Mouse (Mus musculus) neural tube, embryonic 14.5 days (tissue): Measurements from ENCODE around the gene Amz2. TPM values are rescaled to one million over a fixed set of nuclear protein-coding genes. Genes with fewer than 3 reads are reported as not detected.

Source experiments
- ATAC-seq: fragments of 200-750 bp; cut with Nextera tagmentation; 2 replicates; pipeline ENCODE4 v1.8.0; 2017; ENCODE audit warnings: low read depth, mild to moderate bottlenecking, moderate TSS enrichment, moderate library complexity
- H3K27ac ChIP-seq: fragments of 300-500 bp; sonication (generic); 2 replicates; pipeline ENCODE4 v1.5.1; 2014; ENCODE audit warnings: low read depth, mild to moderate bottlenecking, control low read depth, low read length, moderate library complexity, mixed read lengths
- H3K27me3 ChIP-seq: fragments of 300-500 bp; sonication (generic); 2 replicates; pipeline ENCODE4 v1.6.1; 2014; ENCODE audit warnings: low read length; ENCODE audit not compliant: control insufficient read depth, insufficient read depth
- H3K36me3 ChIP-seq: fragments of 300-500 bp; sonication (generic); 2 replicates; pipeline ENCODE4 v1.6.1; 2014; ENCODE audit warnings: low read length, mixed read lengths; ENCODE audit not compliant: control insufficient read depth, insufficient read depth
- H3K4me1 ChIP-seq: fragments of 300-500 bp; sonication (generic); 2 replicates; pipeline ENCODE4 v1.6.1; 2014; ENCODE audit warnings: low read length; ENCODE audit not compliant: control insufficient read depth, insufficient read depth
- H3K4me2 ChIP-seq: fragments of 300-500 bp; sonication (generic); 2 replicates; pipeline ENCODE4 v1.6.1; 2014; ENCODE audit warnings: mild to moderate bottlenecking, low read depth, low read length, control low read depth
- H3K4me3 ChIP-seq: fragments of 300-500 bp; sonication (generic); 2 replicates; pipeline ENCODE4 v1.5.1; 2014; ENCODE audit warnings: low read depth, low read length, control low read depth, mixed read lengths
- H3K9ac ChIP-seq: fragments of 300-500 bp; sonication (generic); replicated peaks from 2 replicates; pipeline ENCODE4 v1.6.1; 2014; ENCODE audit warnings: low read depth, mild to moderate bottlenecking, control low read depth, low read length, mixed read lengths
- H3K9me3 ChIP-seq: fragments of 300-500 bp; sonication (generic); 2 replicates; pipeline ENCODE4 v1.6.1; 2016; ENCODE audit warnings: low read length; ENCODE audit not compliant: control insufficient read depth
- WGBS: fragments of 180-500 bp; shearing (Covaris S2); extraction: QIAGEN DNeasy Blood & Tissue Kit; methylation state at CpG from one replicate; pipeline ENCODE4 v1.1.7; 2014; 5-methylcytosine and 5-hydroxymethylcytosine counted together
- polyA plus RNA-seq: library from polyadenylated mRNA; unstranded; fragments of >200 nt; fragmentation: Nextera tagmentation; extraction: Ambion mirVana; gene quantifications from 2 replicates; pipeline ENCODE4 v1.2.1, GENCODE M21; 2014

Gene Amz2
- 59.1 and 59.8 TPM in 2 replicates for polyA plus RNA-seq

DNA sequence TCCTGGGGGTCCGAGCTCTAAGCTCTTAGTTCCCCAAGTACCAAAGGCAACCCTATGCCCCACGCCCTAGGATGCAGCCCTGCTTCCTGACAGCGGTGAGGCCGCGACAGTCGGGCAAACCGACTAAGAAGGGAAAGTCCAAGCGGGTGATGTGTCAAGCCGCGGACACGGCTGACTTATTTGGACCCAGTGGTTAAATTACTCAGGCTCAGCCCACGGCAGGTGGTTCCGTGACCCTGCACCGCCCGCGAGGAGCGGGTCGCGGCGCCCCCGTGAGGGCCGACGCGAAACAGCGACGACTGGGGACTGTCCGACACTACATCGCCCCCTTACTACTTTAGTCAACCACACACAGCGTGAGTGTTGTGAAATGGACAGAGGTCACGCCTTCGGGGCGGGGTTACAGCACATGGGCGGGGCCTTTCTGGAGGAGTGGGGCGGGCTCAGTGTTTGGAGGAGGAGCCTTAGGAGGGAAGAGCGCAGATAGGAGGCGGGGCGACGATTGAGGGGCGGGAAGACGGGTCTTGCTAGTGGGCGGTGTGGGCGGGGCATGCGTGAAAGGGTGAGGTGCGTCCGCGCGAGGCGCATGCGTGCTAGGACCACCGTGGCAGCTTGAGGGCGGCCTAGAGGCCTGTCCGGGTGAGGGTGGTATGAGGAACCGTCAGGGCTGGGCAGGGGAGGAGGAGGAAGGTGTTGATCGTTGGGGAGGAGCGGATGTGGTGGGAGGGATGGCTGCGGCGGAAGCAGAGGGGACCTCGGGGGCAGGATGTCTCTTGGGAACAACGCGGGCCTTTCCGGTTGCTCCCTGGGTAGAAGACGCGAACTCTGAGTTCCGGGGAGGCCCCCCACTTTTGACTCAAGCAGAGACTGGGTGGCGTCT is at the start of gene Amz2:
Gene Amz2 (plus strand): TSS at position 555 of the 880 bp plus-strand sequence.
- under 1% methylated on average over 64 of the region's 65 CpGs for WGBS
- peak; percentile 96 for ATAC-seq
- Histone ChIP-seq H3K4me1 (0 out of 2 replicates have a peak, but pooled peaks cover 3% of the 10 kb centered on the region), H3K4me3 (peak within 1 kb of the TSS; percentile 45), H3K27me3 (no peaks in the 10 kb centered on the region), H3K9ac (peak within 1 kb of the TSS; percentile 57), H3K27ac (peak within 1 kb of the TSS; percentile 67), H3K36me3 (peaks cover 13% of the 10 kb centered on the region; the same call in 1 of the 2 replicates), H3K4me2 (peak within 1 kb of the TSS; percentile 58), H3K9me3 (no peaks in the 10 kb centered on the region)

GRCm38 (mm10) chr11:109376484-109377143 is 49.1 kb upstream of the Amz2 start:
- Histone ChIP-seq H3K4me2 (no peak overlapping the region), H3K27me3 (no peaks in the 10 kb centered on the region), H3K27ac (peak overlapping the region; percentile 39; the same call in 1 of the 2 replicates), H3K4me3 (no peak overlapping the region), H3K9me3 (no peaks in the 10 kb centered on the region), H3K9ac (no peak overlapping the region), H3K4me1 (peaks cover 11% of the 10 kb centered on the region; the same call in 1 of the 2 replicates), H3K36me3 (no peaks in the 10 kb centered on the region)
- WGBS: 58% methylated on average over 7 of the region's 7 CpGs
- ATAC-seq: no peak

DNA sequence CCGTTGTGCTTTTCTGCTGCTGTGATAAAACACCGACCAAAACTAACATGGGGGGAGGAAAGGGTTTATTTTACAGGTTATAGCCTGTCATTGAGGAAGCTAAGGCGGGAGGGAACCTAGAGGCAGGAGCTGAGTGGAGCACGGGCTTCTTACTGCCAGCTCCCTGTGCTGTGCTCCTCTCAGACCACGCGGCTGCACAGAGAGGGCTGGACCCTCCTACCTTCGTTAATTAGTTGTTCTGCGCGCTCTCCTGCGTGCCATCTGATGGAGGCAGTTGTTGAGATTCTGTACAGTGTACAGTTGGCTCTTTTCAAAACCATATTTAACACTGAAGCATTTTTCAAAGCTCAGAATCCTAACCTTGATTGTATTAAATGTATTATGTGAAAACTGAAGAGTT is 48.3 kb upstream of the Amz2 start:
- Histone ChIP-seq H3K4me1 (peaks cover 11% of the 10 kb centered on the region; the same call in 1 of the 2 replicates), H3K27ac (no peak overlapping the region), H3K4me3 (no peak overlapping the region), H3K36me3 (no peaks in the 10 kb centered on the region), H3K9me3 (no peaks in the 10 kb centered on the region), H3K4me2 (no peak overlapping the region), H3K27me3 (no peaks in the 10 kb centered on the region), H3K9ac (no peak overlapping the region)
- no peak for ATAC-seq
- 40% methylated on average over 10 of the region's 10 CpGs for WGBS

GRCm38 (mm10) chr11:109378051-109378450 is 47.7 kb upstream of the Amz2 start:
- no peak overlapping the region for H3K9ac ChIP-seq
- H3K27me3 ChIP-seq: no peaks in the 10 kb centered on the region
- no peak overlapping the region for H3K27ac ChIP-seq
- peaks cover 11% of the 10 kb centered on the region; the same call in 1 of the 2 replicates for H3K4me1 ChIP-seq
- no peaks in the 10 kb centered on the region for H3K36me3 ChIP-seq
- ATAC-seq: no peak
- H3K4me2 ChIP-seq: no peak overlapping the region
- 82% methylated on average over 7 of the region's 7 CpGs for WGBS
- H3K9me3 ChIP-seq: no peaks in the 10 kb centered on the region
- no peak overlapping the region for H3K4me3 ChIP-seq

- 81% methylated on average over 5 of the region's 5 CpGs for WGBS
- Histone ChIP-seq H3K4me2 (no peak overlapping the region), H3K4me3 (no peak overlapping the region), H3K27ac (no peak overlapping the region), H3K4me1 (peaks cover 11% of the 10 kb centered on the region; the same call in 1 of the 2 replicates), H3K27me3 (no peaks in the 10 kb centered on the region), H3K9ac (no peak overlapping the region), H3K36me3 (no peaks in the 10 kb centered on the region), H3K9me3 (no peaks in the 10 kb centered on the region)
- ATAC-seq: no peak
Measured at GRCm38 (mm10) chr11:109380662-109381061, 45.1 kb upstream of the Amz2 start.

- Histone ChIP-seq H3K9me3 (no peaks in the 10 kb centered on the region), H3K4me3 (no peak overlapping the region), H3K36me3 (no peaks in the 10 kb centered on the region), H3K27me3 (no peaks in the 10 kb centered on the region), H3K4me2 (no peak overlapping the region), H3K9ac (no peak overlapping the region), H3K27ac (no peak overlapping the region), H3K4me1 (no peaks in the 10 kb centered on the region)
- WGBS: 96% methylated on average over 8 of the region's 8 CpGs
- ATAC-seq: no peak
Measured at GRCm38 (mm10) chr11:109385296-109385695, 40.5 kb upstream of the Amz2 start.

- peaks cover 3% of the 10 kb centered on the region; the same call in 1 of the 2 replicates for H3K36me3 ChIP-seq
- no peak overlapping the region for H3K9ac ChIP-seq
- H3K27me3 ChIP-seq: no peaks in the 10 kb centered on the region
- no peak overlapping the region for H3K4me2 ChIP-seq
- no peaks in the 10 kb centered on the region for H3K9me3 ChIP-seq
- ATAC-seq: no peak
- WGBS: 65% methylated on average over 5 of the region's 5 CpGs
- no peak overlapping the region for H3K4me3 ChIP-seq
- no peak overlapping the region for H3K27ac ChIP-seq
- H3K4me1 ChIP-seq: no peaks in the 10 kb centered on the region
Measured at GRCm38 (mm10) chr11:109389046-109389445, 36.7 kb upstream of the Amz2 start.

- Histone ChIP-seq H3K4me3 (no peak overlapping the region), H3K4me2 (no peak overlapping the region), H3K36me3 (peaks cover 13% of the 10 kb centered on the region; the same call in 1 of the 2 replicates), H3K9ac (no peak overlapping the region), H3K27ac (no peak overlapping the region), H3K9me3 (no peaks in the 10 kb centered on the region), H3K4me1 (no peaks in the 10 kb centered on the region), H3K27me3 (no peaks in the 10 kb centered on the region)
- ATAC-seq: no peak
- 66% methylated on average over 7 of the region's 7 CpGs for WGBS
Measured at GRCm38 (mm10) chr11:109391200-109391599, 34.5 kb upstream of the Amz2 start.

GRCm38 (mm10) chr11:109391760-109392159 is 34.0 kb upstream of the Amz2 start:
- Histone ChIP-seq H3K4me1 (no peaks in the 10 kb centered on the region), H3K36me3 (peaks cover 14% of the 10 kb centered on the region; the same call in 1 of the 2 replicates), H3K27me3 (no peaks in the 10 kb centered on the region), H3K27ac (no peak overlapping the region), H3K4me3 (no peak overlapping the region), H3K9ac (no peak overlapping the region), H3K4me2 (no peak overlapping the region), H3K9me3 (no peaks in the 10 kb centered on the region)
- no peak for ATAC-seq
- whole genome bisulfite sequencing: 60% methylated on average over 7 of the region's 7 CpGs
